In the genomic region with DNA sequence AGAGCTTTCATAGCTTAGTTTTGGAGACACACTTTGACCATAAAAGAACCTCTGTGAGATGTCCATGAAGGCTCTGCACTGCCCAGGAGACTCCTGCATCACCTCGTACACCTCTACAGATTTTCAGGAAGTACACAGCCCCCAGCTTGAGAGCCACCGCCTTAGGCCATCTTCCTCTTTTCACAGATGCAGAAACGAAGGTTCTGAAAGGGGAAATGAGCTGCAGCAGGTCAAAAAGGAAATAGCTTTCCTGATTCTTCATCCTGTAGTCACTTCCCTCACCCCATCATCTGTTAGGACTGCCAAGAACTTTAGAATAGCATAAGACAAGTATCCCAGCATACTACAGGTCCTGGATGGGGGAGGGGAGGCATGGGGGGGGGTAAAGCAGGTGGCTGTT, we compare ENCODE assay signal across 26 mouse cellular contexts. TPM values are rescaled to one million over a fixed set of nuclear protein-coding genes. Genes with fewer than 3 reads are reported as not detected.
DNase-seq lines count a peak whose midpoint lies in the region; TF ChIP-seq lines count a peak whose summit lies in the region.
"Had no signal": no experiment of that assay in that cellular context is flagged by ENCODE, and none has a peak within 500 bp of the region (broad histone marks: within the 10 kb centered on the region; RNA-seq: fewer than 3 reads in every experiment).

No protein-coding gene starts in this region.

- TF ChIP-seq CTCF in lung, adult 2 months (IDR thresholded peaks at IDR 0.05; ENCODE audit: insufficient read depth, low read length), result no peak

- H3K27ac ChIP-seq in hindbrain, embryonic 10.5 days, result no peak overlapping the region
- H3K27ac ChIP-seq: forebrain, embryonic 13.5 days; heart, adult 2 months; heart, embryonic 15.5 days; kidney, postnatal 0 days; midbrain, embryonic 12.5 days had no signal

- no peaks in the 10 kb centered on the region for H3K9me3 ChIP-seq in hindbrain, embryonic 10.5 days
- H3K9me3 ChIP-seq: forebrain, embryonic 13.5 days; heart, embryonic 15.5 days; midbrain, embryonic 12.5 days had no signal

- no peak for TF ChIP-seq POLR2A in lung, adult 2 months (IDR thresholded peaks at IDR 0.05; ENCODE audit: borderline replicate concordance, extremely low read depth, low read depth, low read length)

- intact Hi-C loops in left cerebral cortex, postnatal 36 days (cut with DNase I), result loop anchor here (5.0 kb wide), 1 partner anchor 93 kb away; no protein-coding TSS in a partner anchor

- no peaks in the 10 kb centered on the region for H3K27me3 ChIP-seq in splenic B cell, adult 2 months (ENCODE audit: control insufficient read depth, insufficient read depth, low read length, poor library complexity, severe bottlenecking)
- H3K27me3 ChIP-seq in hindbrain, embryonic 10.5 days (ENCODE audit: insufficient read depth, poor library complexity, severe bottlenecking), result peaks cover 43% of the 10 kb centered on the region
- H3K27me3 ChIP-seq: forebrain, embryonic 13.5 days had no signal

- peak; percentile 24 for DNase-seq in lung, postnatal 25 days (ENCODE audit: low spot score)
- no peak for DNase-seq in lung, adult 2 months
- DNase-seq in MEL-GATA-1-ER (ENCODE audit: extremely low read depth, low read depth), result peak; percentile 76
- DNase-seq in induced T-regulatory cell, adult 2 months (ENCODE audit: low read depth), result peak; percentile 36
- DNase-seq in splenic B cell, adult 2 months (ENCODE audit: low read depth, low spot score), result peak; percentile 68
- DNase-seq in left cerebral cortex, postnatal 36 days (ENCODE audit: low spot score in 2 of 2), result no peak
- DNase-seq in hindbrain, embryonic 10.5 days (ENCODE audit: low spot score), result no peak
- DNase-seq: adrenal gland, adult 2 months; heart, adult 2 months; kidney, adult 18-20 months; liver; lung, postnatal 14 days; right cerebral cortex, postnatal 14 days had no signal

- H3K4me1 ChIP-seq in lung, adult 2 months (ENCODE audit: control insufficient read depth, insufficient read depth, low read length), result no peaks in the 10 kb centered on the region; the same call in 1 of the 2 replicates
- H3K4me1 ChIP-seq in hindbrain, embryonic 10.5 days (replicated peaks), result no peaks in the 10 kb centered on the region
- H3K4me1 ChIP-seq: forebrain, embryonic 13.5 days; heart, embryonic 15.5 days; midbrain, embryonic 12.5 days had no signal

- H3K4me3 ChIP-seq in lung, adult 2 months (replicated peaks; ENCODE audit: extremely low read depth, low read depth, low read length), result no peak overlapping the region
- no peak overlapping the region for H3K4me3 ChIP-seq in hindbrain, embryonic 10.5 days
- H3K4me3 ChIP-seq: forebrain, embryonic 13.5 days; heart, adult 2 months; heart, embryonic 15.5 days; layer of hippocampus, adult 2 months; midbrain, embryonic 12.5 days; myocyte had no signal

- no peaks in the 10 kb centered on the region for H3K36me3 ChIP-seq in splenic B cell, adult 2 months (ENCODE audit: control insufficient read depth, insufficient read depth, low read length, poor library complexity, severe bottlenecking)
- H3K36me3 ChIP-seq in hindbrain, embryonic 10.5 days, result no peaks in the 10 kb centered on the region
- H3K36me3 ChIP-seq: heart, embryonic 15.5 days; midbrain, embryonic 12.5 days had no signal

- WGBS in lung, adult 2 months, result 52% methylated on average over 3 of the region's 3 CpGs
- WGBS in hindbrain, embryonic 10.5 days, result 80% methylated on average over 3 of the region's 3 CpGs

RNA-seq across cellular contexts. Expression of gene Gm4779, which starts 23.9 kb away (rescaled TPM):
- not detected in 2 replicates for polyA plus RNA-seq in lung, adult 2 months (2012; rRNA removed)
- total RNA-seq in left cerebral cortex, postnatal 36 days (2021), result under 1 TPM in 1 of 2 experiments, not detected in 1; 0.45 TPM
- polyA plus RNA-seq in hindbrain, embryonic 10.5 days (2016; fragmentation: Nextera tagmentation; extraction: Ambion mirVana), result 0.15 and 0.35 TPM in 2 replicates
- total RNA-seq: gastrocnemius, adult 8-10 months had no signal
- polyA plus RNA-seq: embryonic facial prominence, embryonic 11.5 days; forebrain, embryonic 13.5 days; heart, adult 2 months; hindbrain, embryonic 11.5 days; myocyte; neural tube, embryonic 14.5 days had no signal

RNA-seq across cellular contexts. Expression of gene 8030474K03Rik, which starts 24.1 kb away (rescaled TPM):
- polyA plus RNA-seq in lung, adult 2 months (2012; rRNA removed), result not detected in 2 replicates
- total RNA-seq in left cerebral cortex, postnatal 36 days (2021), result not detected
- polyA plus RNA-seq in hindbrain, embryonic 10.5 days (2016; fragmentation: Nextera tagmentation; extraction: Ambion mirVana), result 0.27 and 0.29 TPM in 2 replicates
- total RNA-seq: adrenal gland, adult 2 months; gastrocnemius, adult 8-10 months; layer of hippocampus, adult 2 months; left cerebral cortex, postnatal 25 days had no signal
- polyA plus RNA-seq: adrenal gland, adult 2 months; cortical plate, adult 2 months; forebrain, embryonic 13.5 days; frontal cortex, adult 2 months; heart, adult 2 months; hindbrain, embryonic 11.5 days; myocyte; neural tube, embryonic 14.5 days had no signal

RNA-seq across cellular contexts. Expression of gene Cxcr3, which starts 36.2 kb away (rescaled TPM):
- 4.1 and 5.2 TPM in 2 replicates for polyA plus RNA-seq in lung, adult 2 months (2012; rRNA removed)
- not detected for total RNA-seq in left cerebral cortex, postnatal 36 days (2021)
- polyA plus RNA-seq in hindbrain, embryonic 10.5 days (2016; fragmentation: Nextera tagmentation; extraction: Ambion mirVana), result not detected in 2 replicates
- total RNA-seq: gastrocnemius, adult 8-10 months; heart, adult 2 months; left cerebral cortex, postnatal 25 days had no signal
- polyA plus RNA-seq: myocyte; neural tube, embryonic 14.5 days had no signal

Comparison
In these comparisons a context has a peak if more than half of its experiments do, and no peak if none do; other contexts are left out.
1. DNase-seq: peak in lung, postnatal 25 days (single experiment), MEL-GATA-1-ER (single experiment), induced T-regulatory cell, adult 2 months (single experiment) and splenic B cell, adult 2 months (single experiment); none in lung, adult 2 months (single experiment), left cerebral cortex, postnatal 36 days (0 of 2) and hindbrain, embryonic 10.5 days (single experiment).